Mouse (Mus musculus): ENCODE measurements around the gene Xaf1. TPM values are rescaled to one million over a fixed set of nuclear protein-coding genes. Genes with fewer than 3 reads are reported as not detected.
A peak's percentile ranks its signal among the peaks of the same experiment; 100 is the strongest.

Gene Xaf1
- 3.7 and 4.4 TPM in 2 replicates for polyA plus RNA-seq (2014; fragmentation: Nextera tagmentation; extraction: Ambion mirVana)

DNA sequence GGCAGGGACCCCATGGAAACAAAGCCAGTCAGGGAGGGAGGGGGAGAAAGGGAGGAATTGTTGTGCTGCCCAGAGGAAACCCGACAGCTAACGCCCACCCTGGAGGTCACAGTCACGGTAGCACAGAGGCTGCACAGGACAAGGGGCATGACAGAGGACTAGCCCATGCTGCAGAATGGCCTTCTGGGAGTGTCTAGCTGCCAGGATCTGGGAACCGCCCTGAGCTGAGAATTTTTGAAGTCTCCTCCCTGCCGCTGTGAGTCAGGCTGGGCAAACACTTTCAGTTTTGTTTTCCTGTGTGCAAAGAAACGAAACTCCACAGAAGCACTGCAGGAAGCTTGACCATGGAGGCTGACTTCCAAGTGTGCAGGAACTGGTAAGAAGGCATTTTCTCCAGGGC is at the start of gene Xaf1:
Gene Xaf1 (plus strand): TSS at position 296 of the 400 bp plus-strand sequence.
- peak within 1 kb of the TSS; percentile 31 for H3K4me2 ChIP-seq (replicated peaks; ENCODE audit: low read depth, low read length)
- peaks cover 6% of the 10 kb centered on the region; the same call in 1 of the 2 replicates for H3K4me1 ChIP-seq (ENCODE audit: control insufficient read depth, insufficient read depth, low read length)
- peak; percentile 74 for ATAC-seq (ENCODE audit: insufficient number of reproducible peaks, insufficient read depth, low FRiP score, low read depth)
- H3K4me3 ChIP-seq (ENCODE audit: low read depth, low read length) = no peak within 1 kb of the TSS; the same call in 1 of the 2 replicates
- peak within 1 kb of the TSS; percentile 41 for H3K27ac ChIP-seq (ENCODE audit: low read length)
- no peaks in the 10 kb centered on the region for H3K9me3 ChIP-seq (ENCODE audit: control insufficient read depth, low read depth, low read length)
- WGBS = 15% methylated on average over 6 of the region's 6 CpGs
- H3K27me3 ChIP-seq (ENCODE audit: control insufficient read depth, insufficient read depth, low read length) = no peaks in the 10 kb centered on the region
- 0 out of 2 replicates have a peak within 1 kb of the TSS, but pooled peaks have one; percentile 14 for H3K9ac ChIP-seq (replicated peaks; ENCODE audit: low read depth, low read length)
- no peaks in the 10 kb centered on the region for H3K36me3 ChIP-seq (ENCODE audit: control insufficient read depth, insufficient read depth, low read length)

DNA sequence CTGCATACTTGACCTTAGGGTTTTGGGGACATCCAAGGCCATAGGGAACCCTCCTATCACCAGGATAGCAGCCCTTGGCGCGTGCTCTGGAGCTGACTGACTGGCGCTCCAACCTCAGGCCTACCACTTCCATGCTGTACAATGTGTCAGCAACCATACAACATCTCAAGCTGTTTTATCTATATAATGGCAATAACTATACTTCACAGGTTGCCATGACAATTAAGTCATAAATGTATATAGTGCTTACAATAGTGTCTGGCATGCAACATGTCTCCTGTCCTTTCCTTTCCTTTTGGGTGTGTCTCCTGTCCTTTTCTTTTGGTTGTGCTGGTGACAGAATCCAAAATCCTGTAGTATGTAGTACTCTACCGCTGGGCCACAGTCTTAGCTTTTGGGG is 45.8 kb upstream of the Xaf1 start:
- WGBS = 92% methylated on average over 4 of the region's 4 CpGs
- Histone ChIP-seq H3K4me2 (replicated peaks; ENCODE audit: low read depth, low read length) (no peak overlapping the region), H3K9me3 (ENCODE audit: control insufficient read depth, low read depth, low read length) (no peaks in the 10 kb centered on the region), H3K27ac (ENCODE audit: low read length) (no peak overlapping the region), H3K4me1 (ENCODE audit: control insufficient read depth, insufficient read depth, low read length) (no peaks in the 10 kb centered on the region), H3K27me3 (ENCODE audit: control insufficient read depth, insufficient read depth, low read length) (no peaks in the 10 kb centered on the region), H3K4me3 (ENCODE audit: low read depth, low read length) (no peak overlapping the region), H3K9ac (replicated peaks; ENCODE audit: low read depth, low read length) (no peak overlapping the region), H3K36me3 (ENCODE audit: control insufficient read depth, insufficient read depth, low read length) (no peaks in the 10 kb centered on the region)
- no peak for ATAC-seq (ENCODE audit: insufficient number of reproducible peaks, insufficient read depth, low FRiP score, low read depth)

DNA sequence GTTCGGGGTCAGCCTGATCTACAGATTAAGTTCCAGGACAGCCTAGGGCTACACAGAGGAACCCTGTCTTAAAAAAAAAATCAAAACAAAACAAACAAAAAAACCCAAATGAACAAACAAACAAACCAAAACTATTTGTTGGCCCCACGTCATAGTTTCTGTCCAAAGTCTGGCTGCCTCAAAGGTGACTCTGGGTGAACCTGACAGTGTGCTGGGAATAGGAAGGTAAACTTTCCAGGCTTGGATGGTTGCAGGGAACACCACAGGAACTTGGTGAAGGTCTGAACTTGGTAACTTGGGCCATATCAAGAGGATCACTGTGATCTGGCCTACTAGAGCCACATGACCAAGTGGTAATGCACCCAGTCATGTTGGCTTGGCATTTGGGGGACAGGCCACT is 45.0 kb upstream of the Xaf1 start:
- Histone ChIP-seq H3K4me1 (ENCODE audit: control insufficient read depth, insufficient read depth, low read length) (no peaks in the 10 kb centered on the region), H3K27ac (ENCODE audit: low read length) (no peak overlapping the region), H3K36me3 (ENCODE audit: control insufficient read depth, insufficient read depth, low read length) (no peaks in the 10 kb centered on the region), H3K9ac (replicated peaks; ENCODE audit: low read depth, low read length) (no peak overlapping the region), H3K9me3 (ENCODE audit: control insufficient read depth, low read depth, low read length) (no peaks in the 10 kb centered on the region), H3K4me2 (replicated peaks; ENCODE audit: low read depth, low read length) (no peak overlapping the region), H3K4me3 (ENCODE audit: low read depth, low read length) (no peak overlapping the region), H3K27me3 (ENCODE audit: control insufficient read depth, insufficient read depth, low read length) (no peaks in the 10 kb centered on the region)
- WGBS = 71% methylated on average over 2 of the region's 2 CpGs
- ATAC-seq (ENCODE audit: insufficient number of reproducible peaks, insufficient read depth, low FRiP score, low read depth) = no peak

DNA sequence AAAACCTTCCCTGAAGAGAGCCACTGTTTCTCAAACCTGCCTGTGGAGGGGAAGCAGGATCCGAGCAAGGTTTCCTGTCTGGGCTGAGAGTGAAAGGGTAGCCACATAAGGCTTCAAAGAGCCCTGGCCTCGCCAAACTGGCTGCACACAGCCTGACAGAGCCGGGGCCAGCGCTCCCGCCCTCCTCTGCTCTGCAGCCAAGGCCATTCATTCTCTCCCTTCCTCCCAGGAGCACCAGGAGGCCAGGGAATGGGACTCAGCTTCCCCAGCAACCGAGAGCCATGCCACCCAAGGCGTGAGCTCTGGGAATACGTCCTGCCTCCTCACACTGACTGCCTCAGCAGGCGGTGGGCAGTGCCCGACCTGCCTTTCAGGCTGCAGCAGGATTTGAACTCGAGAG is 35.9 kb upstream of the Xaf1 start:
- H3K27ac ChIP-seq (ENCODE audit: low read length) = no peak overlapping the region
- peaks cover 4% of the 10 kb centered on the region; the same call in 1 of the 2 replicates for H3K4me1 ChIP-seq (ENCODE audit: control insufficient read depth, insufficient read depth, low read length)
- 7% methylated on average over 11 of the region's 11 CpGs for WGBS
- H3K4me2 ChIP-seq (replicated peaks; ENCODE audit: low read depth, low read length) = peak overlapping the region; percentile 93; the same call in 1 of the 2 replicates
- no peak for ATAC-seq (ENCODE audit: insufficient number of reproducible peaks, insufficient read depth, low FRiP score, low read depth)
- H3K9me3 ChIP-seq (ENCODE audit: control insufficient read depth, low read depth, low read length) = no peaks in the 10 kb centered on the region
- no peaks in the 10 kb centered on the region for H3K36me3 ChIP-seq (ENCODE audit: control insufficient read depth, insufficient read depth, low read length)
- H3K4me3 ChIP-seq (ENCODE audit: low read depth, low read length) = no peak overlapping the region
- H3K27me3 ChIP-seq (ENCODE audit: control insufficient read depth, insufficient read depth, low read length) = peaks cover 17% of the 10 kb centered on the region
- H3K9ac ChIP-seq (replicated peaks; ENCODE audit: low read depth, low read length) = no peak overlapping the region

DNA sequence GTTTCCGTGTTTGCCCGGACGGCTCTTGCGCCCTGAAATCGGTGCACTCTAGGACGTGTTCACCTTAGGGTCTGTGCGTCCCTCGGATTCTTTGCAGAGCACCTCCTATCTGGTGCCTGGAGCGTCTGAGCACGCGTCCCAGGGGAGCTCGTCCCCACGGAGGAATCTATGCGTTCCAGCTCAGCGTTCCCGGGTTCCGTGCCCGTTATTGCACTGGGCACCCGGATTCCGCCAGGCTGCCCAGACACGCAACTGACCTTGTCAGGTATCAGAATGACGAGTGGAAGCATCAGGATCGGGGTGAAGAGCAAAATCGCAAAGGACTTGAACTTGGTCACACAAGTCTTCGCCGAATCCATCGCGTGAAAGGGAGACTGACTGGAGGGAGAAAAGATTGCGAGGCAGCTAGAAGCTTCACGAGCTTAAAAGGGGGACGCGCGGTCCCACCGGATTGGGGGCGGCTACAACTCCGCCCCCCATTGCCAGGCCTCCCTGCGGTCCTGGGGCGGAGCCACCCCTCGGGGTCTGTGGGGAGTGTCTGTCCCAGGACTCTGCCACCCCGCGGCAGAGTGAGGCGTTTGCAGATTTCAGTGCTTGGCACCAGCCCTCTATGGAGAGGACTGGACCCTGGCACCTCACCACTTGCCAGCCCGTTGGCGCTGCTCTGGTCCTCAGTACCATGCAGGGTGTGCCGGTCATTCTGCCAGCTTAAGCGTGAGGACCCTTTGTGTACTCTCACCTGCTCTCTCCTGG is 35.0 kb upstream of the Xaf1 start:
- H3K27me3 ChIP-seq (ENCODE audit: control insufficient read depth, insufficient read depth, low read length) = peaks cover 17% of the 10 kb centered on the region
- 1% methylated on average over 45 of the region's 46 CpGs for WGBS

DNA sequence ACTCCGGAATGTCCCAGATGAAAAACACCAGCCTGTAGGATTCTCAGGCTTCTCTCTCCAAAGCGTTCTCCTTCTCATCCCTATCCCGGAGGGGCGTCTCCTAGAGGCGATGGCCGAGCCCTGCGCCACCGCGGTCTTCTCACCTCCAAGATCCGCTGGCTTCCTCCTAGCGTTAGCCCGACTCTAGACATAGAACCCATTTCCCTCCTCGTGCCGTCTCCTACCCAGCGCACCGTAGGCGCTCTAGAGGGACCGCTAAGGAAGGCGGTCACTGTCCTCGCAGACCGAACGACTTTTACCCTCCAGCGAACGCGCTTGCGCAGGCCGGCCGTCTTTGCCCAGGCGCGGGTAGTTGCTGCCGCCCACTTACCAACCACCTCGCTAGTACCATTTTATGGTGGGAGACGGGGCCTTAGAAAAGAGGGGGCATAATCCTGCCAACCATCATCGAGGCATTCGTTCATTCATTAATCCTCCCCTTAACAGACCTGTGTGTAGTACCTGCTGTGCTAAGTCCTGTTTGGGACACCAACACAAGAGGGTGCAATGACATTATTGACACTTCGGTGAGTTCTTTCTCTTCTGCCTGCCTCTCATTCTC is 34.4 kb upstream of the Xaf1 start, which contains the start of gene Slc13a5:
Gene Slc13a5 (minus strand): TSS at position 263 of the 601 bp plus-strand sequence.
- no peak within 1 kb of the TSS for H3K27ac ChIP-seq (ENCODE audit: low read length)
- 2% methylated on average over 36 of the region's 36 CpGs for WGBS
- peak within 1 kb of the TSS; percentile 93 for H3K4me2 ChIP-seq (replicated peaks; ENCODE audit: low read depth, low read length)
- no peaks in the 10 kb centered on the region for H3K36me3 ChIP-seq (ENCODE audit: control insufficient read depth, insufficient read depth, low read length)
- peak within 1 kb of the TSS; percentile 40 for H3K4me3 ChIP-seq (ENCODE audit: low read depth, low read length)
- ATAC-seq (ENCODE audit: insufficient number of reproducible peaks, insufficient read depth, low FRiP score, low read depth) = no peak
- no peaks in the 10 kb centered on the region for H3K9me3 ChIP-seq (ENCODE audit: control insufficient read depth, low read depth, low read length)
- peaks cover 4% of the 10 kb centered on the region; the same call in 1 of the 2 replicates for H3K4me1 ChIP-seq (ENCODE audit: control insufficient read depth, insufficient read depth, low read length)
- H3K27me3 ChIP-seq (ENCODE audit: control insufficient read depth, insufficient read depth, low read length) = peaks cover 17% of the 10 kb centered on the region
- H3K9ac ChIP-seq (replicated peaks; ENCODE audit: low read depth, low read length) = no peak within 1 kb of the TSS

More for the DNA sequence above, 35.0 kb upstream of the Xaf1 start:
- Histone ChIP-seq H3K36me3 (ENCODE audit: control insufficient read depth, insufficient read depth, low read length) (no peaks in the 10 kb centered on the region), H3K27ac (ENCODE audit: low read length) (no peak overlapping the region), H3K4me1 (ENCODE audit: control insufficient read depth, insufficient read depth, low read length) (peaks cover 4% of the 10 kb centered on the region; the same call in 1 of the 2 replicates), H3K4me3 (ENCODE audit: low read depth, low read length) (peak overlapping the region; percentile 40), H3K9ac (replicated peaks; ENCODE audit: low read depth, low read length) (no peak overlapping the region), H3K9me3 (ENCODE audit: control insufficient read depth, low read depth, low read length) (no peaks in the 10 kb centered on the region), H3K4me2 (replicated peaks; ENCODE audit: low read depth, low read length) (peak overlapping the region; percentile 93)
- ATAC-seq (ENCODE audit: insufficient number of reproducible peaks, insufficient read depth, low FRiP score, low read depth) = peak; percentile 77; the same call in 1 of the 2 replicates

DNA sequence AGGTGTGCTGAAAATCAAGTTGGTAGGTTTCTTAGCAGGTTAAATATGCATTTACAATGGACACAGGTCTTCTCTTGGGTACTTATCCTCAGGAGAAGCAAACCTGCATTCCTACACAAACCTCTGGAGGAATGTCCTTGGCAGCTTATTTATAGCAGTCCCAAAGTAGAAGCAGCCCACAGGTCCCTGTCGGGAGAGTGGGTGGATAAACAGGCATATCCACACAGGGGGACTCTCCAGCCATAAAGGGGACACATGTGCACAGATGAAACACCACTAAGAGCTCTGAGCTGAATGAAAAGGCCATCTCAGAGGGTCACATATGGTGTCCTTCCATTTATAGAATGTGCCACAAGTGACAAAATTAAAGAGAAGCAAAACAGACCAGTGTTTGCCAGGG is 29.7 kb upstream of the Xaf1 start:
- Histone ChIP-seq H3K27me3 (ENCODE audit: control insufficient read depth, insufficient read depth, low read length) (peaks cover 4% of the 10 kb centered on the region; the same call in 1 of the 2 replicates), H3K4me2 (replicated peaks; ENCODE audit: low read depth, low read length) (no peak overlapping the region), H3K4me1 (ENCODE audit: control insufficient read depth, insufficient read depth, low read length) (no peaks in the 10 kb centered on the region), H3K27ac (ENCODE audit: low read length) (no peak overlapping the region), H3K4me3 (ENCODE audit: low read depth, low read length) (no peak overlapping the region), H3K9me3 (ENCODE audit: control insufficient read depth, low read depth, low read length) (no peaks in the 10 kb centered on the region), H3K9ac (replicated peaks; ENCODE audit: low read depth, low read length) (no peak overlapping the region), H3K36me3 (ENCODE audit: control insufficient read depth, insufficient read depth, low read length) (no peaks in the 10 kb centered on the region)
- ATAC-seq (ENCODE audit: insufficient number of reproducible peaks, insufficient read depth, low FRiP score, low read depth) = no peak
- WGBS = 47% methylated on average over 1 of the region's 1 CpGs

DNA sequence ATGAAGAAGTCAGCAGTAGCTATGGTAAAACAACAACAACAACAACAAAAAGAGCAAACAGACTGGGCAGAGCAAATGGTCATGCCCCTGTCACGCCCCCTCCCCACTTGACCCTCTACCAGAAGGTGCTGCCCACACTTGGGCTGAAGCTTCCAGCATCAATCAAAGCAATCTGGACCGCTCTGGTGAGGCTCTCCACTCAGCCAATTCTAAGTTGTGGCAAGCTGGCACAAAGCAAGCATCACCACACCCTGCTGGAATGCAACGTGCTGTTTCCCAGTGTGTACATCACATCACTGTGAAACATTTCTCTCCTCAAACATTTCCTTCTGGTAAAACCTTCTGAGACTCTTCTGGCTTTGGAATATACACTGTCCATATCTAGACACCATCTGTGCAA is 28.1 kb upstream of the Xaf1 start:
- WGBS = 51% methylated on average over 3 of the region's 3 CpGs
- ATAC-seq (ENCODE audit: insufficient number of reproducible peaks, insufficient read depth, low FRiP score, low read depth) = no peak

More for the DNA sequence above, 28.1 kb upstream of the Xaf1 start:
- Histone ChIP-seq H3K36me3 (ENCODE audit: control insufficient read depth, insufficient read depth, low read length) (no peaks in the 10 kb centered on the region), H3K4me1 (ENCODE audit: control insufficient read depth, insufficient read depth, low read length) (no peaks in the 10 kb centered on the region), H3K27me3 (ENCODE audit: control insufficient read depth, insufficient read depth, low read length) (no peaks in the 10 kb centered on the region), H3K9me3 (ENCODE audit: control insufficient read depth, low read depth, low read length) (no peaks in the 10 kb centered on the region), H3K9ac (replicated peaks; ENCODE audit: low read depth, low read length) (no peak overlapping the region), H3K4me3 (ENCODE audit: low read depth, low read length) (no peak overlapping the region), H3K4me2 (replicated peaks; ENCODE audit: low read depth, low read length) (no peak overlapping the region), H3K27ac (ENCODE audit: low read length) (no peak overlapping the region)
